Mouse (Mus musculus): Measurements from ENCODE around the gene Serpina1e.
"Not testable (repeated sequence)": the region's sequence is repeated elsewhere in the genome, so short reads cannot be mapped to it uniquely, and the experiment has no call there.

Serpina1e gene

GRCm38 (mm10) chr12:103946243-103946642 lies 12.5 kb downstream of the Serpina1e start:
- Histone ChIP-seq H3K27me3 (ENCODE audit: insufficient read depth, low read length) (no peaks in the 10 kb centered on the region), H3K4me3 (replicated peaks; ENCODE audit: low read length) (no peak overlapping the region), H3K36me3 (ENCODE audit: insufficient read depth, low read length) (no peaks in the 10 kb centered on the region), H3K9me3 (ENCODE audit: low read length) (no peaks in the 10 kb centered on the region), H3K4me1 (replicated peaks; ENCODE audit: low read depth, low read length) (no peaks in the 10 kb centered on the region)
- TF ChIP-seq CTCF (conservative IDR thresholded peaks at IDR 0.05; ENCODE audit: low read length) (no peak), NANOG (IDR thresholded peaks at IDR 0.05; ENCODE audit: borderline replicate concordance, low read length) (no peak), POU5F1 (IDR thresholded peaks at IDR 0.05; ENCODE audit: borderline replicate concordance, low read length) (no peak)

GRCm38 (mm10) chr12:103909181-103909580 lies 49.6 kb downstream of the Serpina1e start:
- not testable (repeated sequence) for H3K36me3 ChIP-seq (ENCODE audit: insufficient read depth, low read length); H3K27me3 ChIP-seq (ENCODE audit: insufficient read depth, low read length); H3K4me1 ChIP-seq (replicated peaks; ENCODE audit: low read depth, low read length); H3K9me3 ChIP-seq (ENCODE audit: low read length); H3K4me3 ChIP-seq (replicated peaks; ENCODE audit: low read length)

GRCm38 (mm10) chr12:103907746-103908145 lies 51.0 kb downstream of the Serpina1e start:
- not testable (repeated sequence) for H3K36me3 ChIP-seq (ENCODE audit: insufficient read depth, low read length); H3K27me3 ChIP-seq (ENCODE audit: insufficient read depth, low read length); H3K4me3 ChIP-seq (replicated peaks; ENCODE audit: low read length); H3K4me1 ChIP-seq (replicated peaks; ENCODE audit: low read depth, low read length); H3K9me3 ChIP-seq (ENCODE audit: low read length)

- H3K27me3 ChIP-seq (ENCODE audit: insufficient read depth, low read length); H3K9me3 ChIP-seq (ENCODE audit: low read length); H3K36me3 ChIP-seq (ENCODE audit: insufficient read depth, low read length); H3K4me3 ChIP-seq (replicated peaks; ENCODE audit: low read length); H3K4me1 ChIP-seq (replicated peaks; ENCODE audit: low read depth, low read length): not testable (repeated sequence)
Observed at GRCm38 (mm10) chr12:103904837-103905340, 53.9 kb downstream of the Serpina1e start, which contains the start of gene Serpina1c. Gene Serpina1c (minus strand): TSS chr12:103904887.

GRCm38 (mm10) chr12:103901929-103902328 lies 56.8 kb downstream of the Serpina1e start:
- not testable (repeated sequence) for H3K4me1 ChIP-seq (replicated peaks; ENCODE audit: low read depth, low read length); H3K27me3 ChIP-seq (ENCODE audit: insufficient read depth, low read length); H3K9me3 ChIP-seq (ENCODE audit: low read length); H3K36me3 ChIP-seq (ENCODE audit: insufficient read depth, low read length); H3K4me3 ChIP-seq (replicated peaks; ENCODE audit: low read length)
